Mouse (Mus musculus): ENCODE results near the gene Tigd4.
A peak's percentile ranks its signal among the peaks of the same experiment; 100 is the strongest.
"Not testable (repeated sequence)": the region's sequence is repeated elsewhere in the genome, so short reads cannot be mapped to it uniquely, and the experiment has no call there.

Gene Tigd4

DNA sequence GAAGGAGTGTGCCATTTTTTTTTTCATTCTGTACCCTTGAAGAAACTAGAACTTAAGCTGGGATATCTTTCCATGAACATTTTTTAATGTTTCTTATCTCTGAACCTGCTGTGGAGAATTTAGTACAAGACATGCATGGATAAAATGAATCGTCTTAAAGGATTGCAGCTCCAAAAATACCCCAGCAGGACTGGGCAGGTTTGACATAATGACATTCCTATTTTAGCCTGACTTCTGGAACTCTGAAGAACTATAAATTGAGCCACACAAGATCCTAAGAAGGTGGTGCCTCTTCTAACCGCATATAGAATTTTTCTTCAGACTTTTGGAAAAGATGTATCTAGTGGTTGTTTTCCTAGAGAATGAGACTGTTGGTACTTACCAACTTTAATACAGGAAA is at the start of gene Tigd4:
Gene Tigd4, plus strand, starts transcription at position 301 of the 400 bp plus-strand sequence.
- DNase-seq (ENCODE audit: extremely low spot score): no peak

DNA sequence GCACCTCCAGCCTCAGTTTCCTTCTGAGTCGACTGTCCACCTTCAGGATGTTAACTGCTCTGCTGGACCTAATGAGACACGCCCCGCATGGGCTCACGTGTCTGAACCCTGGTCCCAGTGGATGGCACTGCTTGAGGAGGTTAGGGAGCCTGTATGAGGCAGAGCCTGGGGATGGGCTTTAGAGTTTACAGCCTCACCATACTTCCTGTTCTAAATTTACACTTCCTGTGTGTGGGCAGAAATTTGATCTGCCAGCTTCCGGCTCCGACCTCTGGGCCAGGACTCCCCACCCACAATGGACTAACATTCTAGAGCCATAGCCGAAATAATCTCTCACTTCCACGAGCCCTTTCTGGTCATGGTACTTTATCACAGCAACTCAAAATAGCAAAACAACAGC is 46.2 kb upstream of the Tigd4 start:
- no peak for DNase-seq (ENCODE audit: extremely low spot score)

DNA sequence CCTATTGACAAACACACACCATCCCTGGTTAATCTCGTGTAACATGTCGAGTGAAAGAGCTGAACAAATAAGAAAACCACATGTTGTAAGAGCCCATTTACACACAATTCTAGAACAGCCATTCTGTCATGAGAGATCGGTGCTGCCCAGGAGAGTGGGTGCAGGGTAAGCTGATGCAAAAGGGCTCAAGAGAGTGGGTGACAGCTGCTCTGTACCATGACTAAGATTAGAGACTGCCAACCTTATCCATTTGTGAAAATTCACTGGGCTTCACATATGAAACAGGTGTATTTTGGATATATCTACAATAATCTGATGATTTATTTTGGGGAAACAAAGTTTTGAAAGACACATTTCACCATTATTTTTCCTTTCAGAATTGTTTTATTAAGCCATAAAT is 37.6 kb upstream of the Tigd4 start:
- DNase-seq (ENCODE audit: extremely low spot score): no peak

DNA sequence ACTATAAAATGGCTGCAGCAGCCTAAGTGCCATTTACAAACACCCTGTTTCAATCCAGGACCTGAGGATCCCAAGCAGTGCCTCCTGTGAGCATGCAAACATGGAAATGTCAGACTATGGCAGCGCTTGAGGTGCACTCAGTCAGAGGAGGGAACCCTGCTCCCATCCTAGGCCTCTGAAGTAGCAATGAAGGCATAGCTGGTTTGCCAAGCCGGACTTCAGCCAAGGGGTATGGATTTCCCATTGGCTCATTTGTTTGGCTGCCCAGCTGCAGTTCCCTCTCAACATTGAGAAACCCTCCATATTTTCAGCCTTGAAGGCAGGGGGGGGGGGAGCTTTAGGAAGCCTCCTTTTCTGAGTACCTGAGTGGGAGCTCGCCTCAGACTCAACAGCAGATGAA is 35.1 kb upstream of the Tigd4 start:
- DNase-seq (ENCODE audit: extremely low spot score): no peak

DNA sequence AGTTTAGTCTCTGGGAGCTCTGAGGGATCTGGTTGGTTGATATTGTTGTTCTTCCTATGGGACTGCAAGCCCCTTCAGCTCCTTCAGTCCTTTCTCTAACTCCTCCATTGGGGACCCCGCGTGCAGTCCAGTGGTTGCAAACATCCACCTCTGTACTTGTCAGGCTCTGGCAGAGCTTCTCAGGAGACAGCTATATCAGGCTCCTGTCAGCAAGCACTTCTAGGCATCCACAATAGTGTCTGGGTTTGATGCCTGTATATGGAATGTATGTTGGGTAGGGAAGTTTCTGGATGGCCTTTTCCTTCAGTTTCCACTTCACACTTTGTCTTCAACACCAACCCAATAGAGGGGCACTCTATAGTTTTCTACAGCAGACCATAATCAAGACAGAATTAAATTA is 30.5 kb upstream of the Tigd4 start:
- DNase-seq (ENCODE audit: extremely low spot score): not testable (repeated sequence)

DNA sequence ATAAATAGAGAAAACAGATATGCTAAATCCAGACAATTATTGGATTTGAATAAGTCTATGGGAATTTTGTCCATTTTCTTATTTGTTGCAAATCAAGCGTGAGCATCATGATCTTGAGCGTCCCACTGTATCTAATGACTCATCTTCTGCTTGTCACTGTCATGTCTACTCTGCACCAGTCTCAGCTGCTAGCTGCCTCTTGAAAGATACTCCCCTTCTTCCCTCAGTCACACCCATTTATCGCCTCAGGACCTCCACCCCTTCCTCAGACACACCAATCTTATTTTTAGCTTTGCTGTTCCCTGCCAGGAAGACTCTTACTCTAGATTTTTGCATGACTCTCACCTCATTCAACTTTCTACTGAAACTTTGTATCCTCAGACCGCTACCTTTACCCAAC is 30.0 kb upstream of the Tigd4 start:
- DNase-seq (ENCODE audit: extremely low spot score): no peak

DNA sequence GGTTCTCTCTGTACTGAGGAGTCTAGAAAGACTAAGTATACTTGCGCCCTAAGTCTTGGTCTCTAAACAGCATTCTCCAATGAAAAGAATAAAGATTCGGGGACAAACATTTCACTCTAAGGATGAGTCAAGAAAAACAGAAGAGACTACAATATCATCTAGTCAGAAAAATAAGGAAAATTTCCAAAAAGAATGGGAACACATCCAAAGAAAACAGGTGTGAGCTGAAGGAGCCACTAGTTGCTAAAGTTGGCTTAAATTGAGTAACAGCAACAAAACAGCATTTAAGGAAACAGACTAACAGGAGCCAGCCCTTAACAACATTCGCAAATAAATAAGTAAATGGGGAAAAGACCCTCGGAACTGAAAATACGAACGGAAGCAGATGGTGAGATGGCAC is 24.8 kb upstream of the Tigd4 start:
- no peak for DNase-seq (ENCODE audit: extremely low spot score)

DNA sequence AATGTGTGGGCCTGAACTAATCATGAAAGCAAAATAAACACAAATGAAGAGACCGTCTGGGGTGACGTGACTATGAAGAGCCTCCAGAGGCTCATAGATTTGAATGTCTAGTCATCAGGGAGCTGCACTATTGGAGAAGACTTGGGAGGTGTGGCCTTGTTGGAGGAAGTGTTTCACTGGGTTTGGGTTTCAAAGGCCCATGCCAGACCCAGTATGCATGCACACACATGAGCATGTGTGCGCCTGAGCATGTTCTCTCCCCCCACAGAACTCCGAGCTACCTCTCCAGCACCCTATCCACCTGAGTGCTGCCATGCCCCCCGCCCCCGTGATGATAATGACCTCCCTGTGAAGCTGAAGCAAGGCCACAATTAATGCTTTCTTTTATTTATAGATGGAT is 23.8 kb upstream of the Tigd4 start:
- DNase-seq (ENCODE audit: extremely low spot score): no peak

DNA sequence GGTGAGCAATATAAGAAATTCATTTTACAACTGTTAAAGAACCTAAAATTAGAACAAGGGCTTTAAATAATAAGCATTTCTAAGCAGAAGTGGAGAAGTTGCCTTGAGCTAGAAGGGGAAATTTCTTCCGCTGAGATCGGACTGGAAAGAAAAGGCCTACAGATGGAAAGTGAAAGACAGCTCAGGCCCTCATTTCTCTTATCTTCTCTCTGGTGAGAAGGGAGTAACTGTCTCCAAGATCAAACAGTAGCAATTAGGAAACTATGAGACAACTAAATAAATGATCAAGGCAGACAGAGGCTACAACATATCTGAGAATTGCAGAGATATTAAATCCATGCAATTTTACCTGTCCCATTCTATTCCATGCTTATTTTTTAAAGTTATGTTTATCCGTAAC is 22.9 kb upstream of the Tigd4 start:
- DNase-seq (ENCODE audit: extremely low spot score): no peak

DNA sequence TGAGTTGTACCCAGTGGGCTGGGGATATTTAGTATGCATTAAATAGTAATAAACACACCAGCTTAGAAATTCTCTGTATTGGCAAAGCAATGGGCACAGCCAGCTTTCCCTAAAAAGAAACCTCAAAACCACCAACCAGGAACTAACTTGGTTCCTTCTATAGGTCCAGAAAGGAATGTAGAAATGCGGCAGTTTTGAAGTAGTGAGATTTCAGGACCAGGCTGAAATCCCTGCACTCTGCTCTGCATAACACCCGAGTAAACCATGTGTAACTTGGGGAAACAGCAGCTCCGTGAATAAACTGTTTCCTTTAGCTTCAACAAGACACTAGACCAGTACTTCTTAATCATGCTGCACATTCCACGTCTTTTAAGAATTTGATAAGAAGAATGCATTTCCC is 12.7 kb upstream of the Tigd4 start:
- no peak for DNase-seq (ENCODE audit: extremely low spot score)

DNA sequence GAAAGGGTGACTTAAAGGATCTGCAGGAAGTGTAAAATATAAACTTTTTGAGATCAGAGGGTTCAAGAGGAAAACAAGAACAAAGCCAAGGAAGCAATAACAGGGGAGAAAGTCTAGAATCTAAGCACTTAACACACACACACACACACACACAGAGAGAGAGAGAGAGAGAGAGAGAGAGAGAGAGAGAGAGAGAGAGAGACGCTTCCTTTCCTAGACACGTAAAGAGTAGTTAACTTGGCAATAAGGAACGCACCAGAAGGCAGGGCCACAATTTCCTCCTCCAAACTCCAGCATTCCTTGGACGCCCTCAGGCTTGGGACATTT is 11.7 kb upstream of the Tigd4 start:
- DNase-seq (ENCODE audit: extremely low spot score): no peak

DNA sequence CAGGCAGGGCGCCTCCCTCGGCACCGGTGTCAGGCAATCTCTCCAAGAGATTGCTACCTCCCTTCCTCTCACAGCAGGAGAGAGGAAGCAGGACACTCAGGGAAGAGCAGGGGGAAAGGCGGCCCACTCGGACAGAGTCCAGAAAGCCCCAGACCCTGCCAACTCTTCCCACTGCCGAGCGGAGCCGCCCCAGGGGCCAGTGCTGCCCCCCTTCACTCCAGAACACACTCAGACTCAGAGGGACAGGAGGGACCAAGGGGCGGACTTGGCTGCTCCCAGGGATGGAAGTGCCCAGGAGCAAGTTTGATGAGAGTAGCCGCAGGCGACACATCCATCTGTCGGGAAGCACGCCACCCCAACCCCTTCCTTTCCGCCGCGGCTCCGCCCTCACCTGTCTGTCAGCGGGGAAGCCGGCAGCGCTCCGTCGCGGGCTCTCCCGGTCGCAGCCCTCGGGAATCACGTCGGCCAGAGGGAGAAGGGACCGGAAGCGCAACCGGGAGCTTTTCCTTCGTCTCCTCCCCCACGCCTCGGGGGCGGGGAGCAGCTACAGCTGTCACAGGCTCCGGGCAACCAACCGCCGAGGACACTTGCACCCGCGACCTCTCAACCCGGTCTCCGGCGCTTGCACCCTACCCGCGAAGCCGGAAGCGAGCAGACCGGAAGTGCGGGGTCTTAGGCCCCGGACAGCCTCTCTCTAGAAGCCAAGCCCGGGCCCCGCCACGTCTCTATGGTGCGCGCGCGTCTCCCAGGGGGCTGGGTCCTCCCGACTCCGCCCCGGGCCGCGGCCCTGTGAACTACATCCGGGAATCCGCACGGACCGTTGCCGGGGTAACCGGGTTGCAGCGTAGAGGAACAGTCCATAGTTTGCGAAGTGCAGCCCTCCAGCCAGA is 11.1 kb upstream of the Tigd4 start, which contains the start of gene Arfip1:
Gene Arfip1, minus strand, starts transcription at position 603 of the 890 bp plus-strand sequence.
- DNase-seq (ENCODE audit: extremely low spot score): peak; percentile 99

DNA sequence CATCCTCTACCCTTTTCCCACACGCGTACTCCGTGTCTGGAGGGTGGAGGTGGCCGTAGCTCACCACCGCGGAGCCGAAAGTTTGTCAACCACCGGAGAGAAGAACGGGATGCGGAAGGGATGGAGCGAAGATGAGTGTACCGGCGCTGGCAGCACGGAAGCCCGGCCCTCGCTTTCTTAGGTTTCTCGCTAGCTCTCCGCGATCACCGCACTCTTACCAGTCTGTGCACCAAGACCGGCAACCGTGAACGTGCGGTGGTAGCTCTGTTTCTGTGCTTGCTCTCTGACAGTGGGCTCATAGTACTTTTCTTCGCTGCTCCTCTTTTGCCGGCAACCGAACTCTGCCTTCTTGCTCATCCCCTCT is 10.5 kb upstream of the Tigd4 start:
- DNase-seq (ENCODE audit: extremely low spot score): no peak

DNA sequence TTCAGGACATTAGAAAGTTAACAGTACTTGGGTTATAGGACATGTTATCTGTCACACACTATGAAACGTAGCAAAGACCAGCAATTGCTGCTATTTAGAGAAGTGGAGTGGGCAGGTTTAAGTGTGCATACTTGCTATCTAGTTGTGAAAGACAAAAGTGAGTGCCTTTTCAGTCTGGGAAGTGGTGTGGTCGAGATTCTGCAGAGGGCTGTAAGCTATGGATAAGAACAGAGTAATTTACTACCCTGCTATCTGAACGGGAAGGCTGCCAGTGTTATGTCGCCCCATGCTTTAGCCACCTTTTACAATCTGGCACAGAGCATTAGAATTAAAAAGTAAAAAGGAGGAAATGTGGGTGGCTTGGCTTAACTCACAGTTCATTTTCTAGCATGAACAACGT is 6.6 kb upstream of the Tigd4 start:
- no peak for DNase-seq (ENCODE audit: extremely low spot score)

DNA sequence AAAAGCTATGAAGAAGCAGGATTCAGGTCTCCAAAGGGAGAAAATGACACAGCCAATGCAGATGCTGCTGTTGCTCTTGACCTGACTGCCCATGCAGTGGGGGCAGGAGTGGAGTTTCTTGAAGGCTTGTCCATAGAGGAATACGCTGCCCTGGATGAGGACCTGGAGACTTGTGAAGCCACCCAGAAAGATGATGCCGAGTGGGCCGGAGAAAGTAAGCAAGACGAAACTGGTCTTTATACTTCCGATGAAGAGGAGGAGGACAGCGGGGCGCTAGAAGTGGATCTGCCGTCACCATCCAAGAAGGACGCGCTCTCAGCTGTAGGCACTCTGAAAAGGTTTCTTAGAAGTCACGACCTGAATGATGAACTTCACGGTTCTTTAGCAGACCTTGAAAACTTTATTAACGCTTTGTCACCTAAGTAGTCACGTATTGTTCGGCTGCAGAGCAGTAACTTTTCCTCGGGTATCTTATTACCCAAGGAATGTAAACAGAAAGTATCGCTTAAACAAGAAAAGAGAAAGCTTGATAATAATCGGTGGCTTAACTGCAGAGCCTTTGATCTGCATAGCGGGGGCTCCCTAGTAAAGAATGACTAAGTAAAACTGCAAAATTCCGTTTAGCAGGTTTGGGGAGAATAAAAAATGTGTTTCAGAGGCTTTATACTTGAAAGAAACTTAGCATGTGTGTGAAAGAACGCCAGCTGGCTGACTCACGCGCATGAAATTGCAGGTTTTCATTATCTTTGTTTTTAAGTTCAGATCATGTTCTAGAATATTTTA is 1.7 kb downstream of the Tigd4 start:
- peak; percentile 28 for DNase-seq (ENCODE audit: extremely low spot score)

DNA sequence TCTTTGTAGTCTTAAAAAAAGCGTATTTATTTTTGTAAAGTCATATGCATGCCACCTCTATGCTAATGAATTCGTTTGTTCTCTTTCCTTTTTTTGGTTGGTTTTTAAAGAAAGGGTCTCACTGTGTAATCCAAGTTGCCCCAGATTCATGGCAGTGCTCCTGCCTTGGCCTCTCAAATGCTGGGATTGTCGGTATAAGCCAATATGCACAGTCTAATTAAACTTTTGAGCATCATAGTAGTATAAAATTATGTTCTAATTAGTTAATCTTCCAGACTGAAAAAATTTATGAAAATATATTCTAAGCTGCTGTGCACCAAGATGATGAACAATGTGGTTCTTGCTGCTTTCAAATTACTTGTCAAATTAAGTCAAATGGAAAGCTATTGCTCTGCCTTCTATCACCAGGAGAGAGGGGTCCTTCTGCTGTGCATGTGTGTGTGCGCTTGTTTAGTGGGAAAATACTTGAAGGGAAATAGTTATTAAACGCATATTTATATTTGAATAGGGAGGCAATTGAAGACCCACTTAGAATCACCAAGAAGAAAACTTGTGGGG is 2.4 kb downstream of the Tigd4 start:
- DNase-seq (ENCODE audit: extremely low spot score): no peak

DNA sequence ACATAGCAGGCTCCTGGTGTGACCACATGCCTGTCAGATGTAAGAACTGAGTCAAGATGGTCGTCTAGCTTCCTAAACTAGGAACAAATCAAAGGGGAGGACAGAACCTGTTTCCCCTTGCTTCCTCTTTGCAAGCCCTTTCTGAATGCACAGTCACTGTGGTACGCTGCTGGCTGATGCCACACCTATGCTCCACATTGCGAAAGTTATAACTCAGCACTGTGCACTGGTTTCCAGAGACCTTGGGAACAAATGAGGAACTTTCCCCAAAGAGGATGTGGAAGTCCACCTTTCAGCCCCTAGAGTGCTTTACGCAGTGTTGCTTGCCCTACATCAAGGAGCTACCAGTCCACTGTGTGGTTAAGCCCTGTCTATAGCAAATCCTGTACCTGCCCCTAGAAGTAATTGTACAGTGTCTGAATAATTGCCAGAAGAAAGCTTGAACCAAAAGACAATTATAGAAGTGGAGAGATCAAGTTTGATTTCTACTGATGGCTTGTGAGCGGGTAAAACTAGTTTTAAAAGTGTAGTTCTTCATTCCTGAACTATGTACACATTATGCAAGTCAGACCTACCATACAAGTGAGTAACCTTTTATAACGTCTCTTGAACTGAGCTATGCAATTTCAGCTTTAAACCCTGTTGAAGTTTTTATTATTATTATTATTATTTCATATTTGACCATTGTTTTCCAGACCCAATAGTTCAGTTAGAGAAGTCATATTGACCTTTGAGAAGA is 4.8 kb downstream of the Tigd4 start:
- DNase-seq (ENCODE audit: extremely low spot score): no peak

DNA sequence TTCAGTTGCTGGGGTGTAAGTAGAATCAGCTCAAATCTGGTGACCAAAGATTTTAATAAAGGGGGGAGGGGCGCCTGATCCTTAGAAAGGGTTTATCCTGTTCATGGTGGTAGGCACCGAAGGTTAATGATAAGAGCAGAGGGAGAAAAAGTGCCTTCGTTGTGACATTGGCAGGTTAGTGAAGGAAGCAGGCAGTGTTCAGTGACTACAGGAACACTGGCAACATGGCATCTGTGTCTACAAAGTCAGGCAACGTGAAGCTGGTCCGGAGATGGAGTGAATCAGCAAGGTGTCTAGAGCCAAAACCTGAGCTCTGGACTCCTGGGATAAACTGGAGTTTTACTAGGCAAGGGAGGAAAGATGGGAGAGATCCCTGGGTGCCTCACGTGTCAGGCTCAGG is 5.4 kb downstream of the Tigd4 start:
- no peak for DNase-seq (ENCODE audit: extremely low spot score)

DNA sequence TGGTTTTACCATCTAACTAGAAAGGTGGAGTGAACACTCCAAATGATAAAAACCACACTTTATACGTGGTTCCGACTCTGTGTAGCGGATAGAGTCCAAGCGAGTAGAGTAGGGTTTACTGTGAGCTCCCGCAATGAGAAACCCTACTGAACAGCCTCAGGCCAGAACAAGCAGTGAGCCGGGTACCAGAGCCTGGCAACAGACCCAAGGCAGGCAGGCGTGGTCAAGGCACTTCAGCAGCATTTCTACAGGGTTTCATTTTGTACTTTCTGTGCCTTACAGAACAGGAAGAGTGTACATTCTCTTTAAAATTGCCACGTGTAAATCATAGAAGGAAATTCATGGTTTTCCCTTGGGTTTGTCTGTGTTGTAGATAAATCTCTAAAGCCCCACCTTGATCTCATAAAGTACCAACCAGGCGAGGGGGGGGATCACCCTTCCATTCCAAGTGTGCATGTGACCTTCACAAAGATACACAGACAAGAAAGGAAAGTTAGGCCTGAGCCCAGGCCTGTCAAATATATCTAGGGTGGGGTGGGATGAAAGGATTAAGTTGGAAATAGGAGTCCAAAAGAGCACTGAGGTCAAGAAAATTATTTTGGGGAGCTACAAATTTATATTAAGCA is 8.6 kb downstream of the Tigd4 start:
- DNase-seq (ENCODE audit: extremely low spot score): no peak

DNA sequence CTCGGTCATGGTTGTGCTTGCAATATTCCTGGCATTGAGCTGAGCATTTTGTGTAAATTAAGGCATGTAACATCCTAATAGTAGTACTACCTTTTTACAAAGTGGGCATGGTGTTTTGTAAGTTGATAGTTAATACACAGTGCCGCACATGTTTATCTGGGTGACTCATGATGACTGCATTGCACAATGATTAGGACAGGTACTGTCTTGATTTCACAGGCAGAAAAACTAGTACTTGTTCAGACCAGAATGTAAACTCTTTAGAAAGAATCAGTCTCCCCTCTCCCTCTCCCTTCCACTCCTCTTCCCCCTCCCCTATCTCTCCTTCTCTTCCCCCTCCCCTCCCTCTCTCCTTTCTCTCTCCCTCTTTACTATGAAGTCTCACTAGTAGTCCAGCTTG is 9.4 kb downstream of the Tigd4 start:
- no peak for DNase-seq (ENCODE audit: extremely low spot score)

DNA sequence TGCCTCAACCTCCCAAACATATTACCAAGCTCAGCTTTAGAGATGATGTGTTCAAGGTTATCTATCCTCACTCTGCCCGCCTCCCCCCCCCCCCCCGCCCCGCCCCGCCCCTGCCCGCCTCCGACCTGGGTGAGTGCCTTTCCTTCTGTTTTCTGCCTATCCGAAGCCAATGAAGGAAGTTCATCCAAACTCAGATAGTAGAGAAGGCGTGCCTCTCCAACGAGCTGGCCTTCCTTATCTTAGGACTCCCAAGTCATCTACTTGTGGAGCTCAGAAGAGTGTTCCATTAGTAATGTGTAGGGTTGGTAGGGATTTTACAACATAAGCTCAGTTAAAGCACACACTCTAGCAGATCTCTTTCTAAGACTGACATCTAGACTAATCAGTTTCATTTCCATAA is 9.8 kb downstream of the Tigd4 start:
- DNase-seq (ENCODE audit: extremely low spot score): no peak

DNA sequence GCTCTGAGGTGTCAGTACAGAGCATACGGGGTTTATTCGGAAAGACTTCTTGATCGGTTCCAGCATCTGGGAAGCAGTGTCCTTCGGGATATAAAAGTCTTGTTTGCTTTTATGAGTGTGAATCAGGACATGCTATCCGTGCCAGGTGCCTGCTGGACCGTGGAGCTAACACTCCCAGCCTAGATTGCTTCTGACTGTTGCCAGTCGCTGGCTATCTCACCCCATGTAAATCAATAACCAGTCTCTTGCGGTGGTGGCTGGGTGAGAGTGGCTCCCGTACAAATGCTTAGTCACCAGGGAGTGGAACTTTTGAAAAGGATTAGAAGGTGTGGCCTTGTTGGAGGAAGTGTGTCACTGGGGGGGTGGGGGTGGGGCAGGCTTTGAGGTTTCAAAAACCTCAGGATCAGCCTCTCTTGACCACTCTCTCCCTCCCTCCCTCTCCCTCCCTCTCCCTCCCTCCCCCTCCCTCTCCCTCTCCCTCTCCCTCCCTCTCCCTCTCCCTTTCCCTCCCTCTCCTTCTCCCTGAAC is 16.9 kb downstream of the Tigd4 start:
- DNase-seq (ENCODE audit: extremely low spot score): no peak
